Mouse (Mus musculus) MEL (cell line): ENCODE measurements around the gene Gm9945. TPM values are rescaled to one million over a fixed set of nuclear protein-coding genes. Genes with fewer than 3 reads are reported as not detected.

ENCODE experiments used
- DNase-seq: peaks from one replicate; pipeline ENCODE4 v3.0.0; 2011; ENCODE audit warnings: low read depth, low spot score
- H3K27ac ChIP-seq: 2 replicates; pipeline ENCODE4 v1.5.1; 2012; ENCODE audit warnings: low read depth, mild to moderate bottlenecking, control low read depth, low read length, moderate library complexity; ENCODE audit not compliant: control insufficient read depth
- H3K27me3 ChIP-seq, 2 experiments: fragments of 150-350 bp in 1 of 2; sonication (generic) in 1 of 2; 2 replicates each; pipeline ENCODE4 v1.6.1; 2012; ENCODE audit warnings: low read length in 2 of 2, mild to moderate bottlenecking in 2 of 2, improper control_type of control experiment in 1 of 2, moderate library complexity in 1 of 2; ENCODE audit not compliant: insufficient read depth in 2 of 2, control insufficient read depth in 1 of 2
- H3K36me3 ChIP-seq, 2 experiments: 2 replicates each; pipeline ENCODE4 v1.6.1; 2012 to 2014; ENCODE audit warnings: low read length in 2 of 2, improper control_type of control experiment in 1 of 2, inconsistent platforms in 1 of 2, mild to moderate bottlenecking in 1 of 2; ENCODE audit not compliant: insufficient read depth in 2 of 2, control insufficient read depth in 1 of 2
- H3K4me1 ChIP-seq, 2 experiments: fragments of 150-350 bp in 1 of 2; sonication (generic) in 1 of 2; 2 replicates each; pipeline ENCODE4 v1.6.1; 2012; ENCODE audit warnings: low read length in 2 of 2, improper control_type of control experiment in 1 of 2, mild to moderate bottlenecking in 1 of 2; ENCODE audit not compliant: insufficient read depth in 2 of 2, control insufficient read depth in 1 of 2
- H3K4me3 ChIP-seq, 2 experiments: fragments of 150-350 bp in 1 of 2; sonication (generic) in 1 of 2; 2 replicates each; pipeline ENCODE4 v1.5.1; 2012; ENCODE audit warnings: low read depth in 2 of 2, low read length in 2 of 2, mild to moderate bottlenecking in 2 of 2, moderate library complexity in 2 of 2, control low read depth in 1 of 2, improper control_type of control experiment in 1 of 2; ENCODE audit not compliant: control insufficient read depth in 1 of 2, insufficient read depth in 1 of 2
- H3K79me2 ChIP-seq: 2 replicates; pipeline ENCODE4 v1.6.1; 2012; ENCODE audit warnings: mild to moderate bottlenecking, low read length, moderate library complexity; ENCODE audit not compliant: control insufficient read depth, poor library complexity, insufficient read depth
- H3K9ac ChIP-seq: 2 replicates; pipeline ENCODE4 v1.6.1; 2012; ENCODE audit warnings: low read depth, mild to moderate bottlenecking, control low read depth, low read length, moderate library complexity; ENCODE audit not compliant: control insufficient read depth, poor library complexity, severe bottlenecking
- H3K9me3 ChIP-seq: fragments of 150-350 bp; sonication (generic); replicated peaks from 2 replicates; pipeline ENCODE4 v1.6.1; 2012; ENCODE audit warnings: mild to moderate bottlenecking, low read length, improper control_type of control experiment, moderate library complexity; ENCODE audit not compliant: insufficient read depth
- BHLHE40 ChIP-seq: IDR thresholded peaks from 2 replicates; pipeline ENCODE4 v1.6.1; 2012; ENCODE audit warnings: low read depth, mild to moderate bottlenecking, inconsistent platforms, low read length, improper control_type of control experiment, borderline replicate concordance
- CHD1 ChIP-seq: IDR thresholded peaks from 2 replicates; pipeline ENCODE4 v1.6.1; 2012; ENCODE audit warnings: low read depth, mild to moderate bottlenecking, inconsistent platforms, low read length, improper control_type of control experiment
- CHD2 ChIP-seq: IDR thresholded peaks from 2 replicates; pipeline ENCODE4 v1.6.1; 2011; ENCODE audit warnings: low read length, improper control_type of control experiment
- CTCF ChIP-seq, 3 experiments: IDR thresholded peaks in 2 of 3; conservative IDR thresholded peaks in 1 of 3; 2 replicates each; pipeline ENCODE4 v1.5.1; 2011 to 2012; ENCODE audit warnings: low read length in 3 of 3, low read depth in 2 of 3, mild to moderate bottlenecking in 2 of 3, improper control_type of control experiment in 1 of 3, inconsistent platforms in 1 of 3, mixed read lengths in 1 of 3, moderate library complexity in 1 of 3; ENCODE audit not compliant: control insufficient read depth in 1 of 3, insufficient read depth in 1 of 3, poor library complexity in 1 of 3, severe bottlenecking in 1 of 3
- E2F4 ChIP-seq: IDR thresholded peaks from 2 replicates; pipeline ENCODE4 v1.6.1; 2011; ENCODE audit warnings: low read depth, low read length, improper control_type of control experiment, borderline replicate concordance
- ELF1 ChIP-seq: IDR thresholded peaks from 2 replicates; pipeline ENCODE4 v1.6.1; 2014; ENCODE audit warnings: low read depth, mild to moderate bottlenecking, inconsistent platforms, low read length, improper control_type of control experiment, moderate library complexity
- ETS1 ChIP-seq: IDR thresholded peaks from 2 replicates; pipeline ENCODE4 v1.6.1; 2012; ENCODE audit warnings: low read depth, mild to moderate bottlenecking, inconsistent platforms, low read length, improper control_type of control experiment, moderate library complexity
- GABPA ChIP-seq: IDR thresholded peaks from 2 replicates; pipeline ENCODE4 v1.6.1; 2012; ENCODE audit warnings: low read depth, mild to moderate bottlenecking, inconsistent platforms, low read length, improper control_type of control experiment, moderate library complexity
- GATA1 ChIP-seq: IDR thresholded peaks from 2 replicates; pipeline ENCODE4 v1.6.1; 2011; ENCODE audit warnings: low read depth, low read length, improper control_type of control experiment
- HCFC1 ChIP-seq: IDR thresholded peaks from 2 replicates; pipeline ENCODE4 v1.6.1; 2012; ENCODE audit warnings: low read depth, mild to moderate bottlenecking, inconsistent platforms, low read length, improper control_type of control experiment, moderate library complexity
- JUND ChIP-seq: IDR thresholded peaks from 2 replicates; pipeline ENCODE4 v1.6.1; 2011; ENCODE audit warnings: low read depth, mild to moderate bottlenecking, improper control_type of control experiment, low read length
- KAT2A ChIP-seq: conservative IDR thresholded peaks from 2 replicates; pipeline ENCODE4 v1.6.1; 2012; ENCODE audit warnings: low read depth, low read length, improper control_type of control experiment, inconsistent platforms
- MAFK ChIP-seq: IDR thresholded peaks from 2 replicates; pipeline ENCODE4 v1.6.1; 2011; ENCODE audit warnings: low read depth, mild to moderate bottlenecking, low read length, improper control_type of control experiment, borderline replicate concordance
- MAX ChIP-seq: IDR thresholded peaks from 2 replicates; pipeline ENCODE4 v1.6.1; 2011; ENCODE audit warnings: low read length, improper control_type of control experiment
- MEF2A ChIP-seq: IDR thresholded peaks from 2 replicates; pipeline ENCODE4 v1.6.1; 2014; ENCODE audit warnings: low read depth, mild to moderate bottlenecking, inconsistent platforms, low read length, improper control_type of control experiment; ENCODE audit not compliant: poor library complexity, insufficient replicate concordance, severe bottlenecking; ENCODE audit errors: extremely low read depth
- MXI1 ChIP-seq: IDR thresholded peaks from 2 replicates; pipeline ENCODE4 v1.6.1; 2011; ENCODE audit warnings: mild to moderate bottlenecking, low read depth, low read length, improper control_type of control experiment
- MYB ChIP-seq: IDR thresholded peaks from 2 replicates; pipeline ENCODE4 v1.6.1; 2011; ENCODE audit warnings: mild to moderate bottlenecking, low read depth, low read length, improper control_type of control experiment
- MYC ChIP-seq: IDR thresholded peaks from 2 replicates; pipeline ENCODE4 v1.6.1; 2011; ENCODE audit warnings: low read depth, mild to moderate bottlenecking, low read length, improper control_type of control experiment, moderate library complexity
- NELFE ChIP-seq: IDR thresholded peaks from 2 replicates; pipeline ENCODE4 v1.6.1; 2011; ENCODE audit warnings: low read depth, low read length, improper control_type of control experiment
- NRF1 ChIP-seq: IDR thresholded peaks from 2 replicates; pipeline ENCODE4 v1.6.1; 2014; ENCODE audit warnings: low read depth, mild to moderate bottlenecking, inconsistent platforms, low read length, improper control_type of control experiment, moderate library complexity; ENCODE audit not compliant: poor library complexity, insufficient read depth, severe bottlenecking
- POLR2A ChIP-seq, 2 experiments: IDR thresholded peaks; 2 replicates each; pipeline ENCODE4 v1.6.1; 2011 to 2012; ENCODE audit warnings: low read length in 2 of 2, mild to moderate bottlenecking in 2 of 2, control low read depth in 1 of 2, improper control_type of control experiment in 1 of 2, low read depth in 1 of 2, moderate library complexity in 1 of 2; ENCODE audit not compliant: control insufficient read depth in 1 of 2, insufficient read depth in 1 of 2, poor library complexity in 1 of 2
- POLR2AphosphoS2 ChIP-seq: IDR thresholded peaks from 2 replicates; pipeline ENCODE4 v1.6.1; 2011; ENCODE audit warnings: low read length, improper control_type of control experiment
- POLR2AphosphoS5 ChIP-seq: IDR thresholded peaks from 2 replicates; pipeline ENCODE4 v1.6.1; 2012; ENCODE audit warnings: low read depth, borderline replicate concordance, mild to moderate bottlenecking, inconsistent platforms, low read length, moderate library complexity, mixed read lengths
- RAD21 ChIP-seq: IDR thresholded peaks from 2 replicates; pipeline ENCODE4 v1.6.1; 2011; ENCODE audit warnings: mild to moderate bottlenecking, low read depth, low read length, improper control_type of control experiment
- RCOR1 ChIP-seq: IDR thresholded peaks from 2 replicates; pipeline ENCODE4 v1.6.1; 2012; ENCODE audit warnings: low read depth, mild to moderate bottlenecking, inconsistent platforms, low read length, improper control_type of control experiment
- SIN3A ChIP-seq: IDR thresholded peaks from 2 replicates; pipeline ENCODE4 v1.6.1; 2012; ENCODE audit warnings: low read length, improper control_type of control experiment, inconsistent platforms
- TAL1 ChIP-seq: IDR thresholded peaks from 2 replicates; pipeline ENCODE4 v1.6.1; 2012; ENCODE audit warnings: mild to moderate bottlenecking, inconsistent platforms, low read length, moderate library complexity, mixed read lengths
- TBP ChIP-seq: IDR thresholded peaks from 2 replicates; pipeline ENCODE4 v1.8.0; 2011; ENCODE audit warnings: low read depth, low read length, improper control_type of control experiment
- TCF12 ChIP-seq: IDR thresholded peaks from 2 replicates; pipeline ENCODE4 v1.6.1; 2014; ENCODE audit warnings: low read depth, mild to moderate bottlenecking, inconsistent platforms, low read length, improper control_type of control experiment, moderate library complexity
- UBTF ChIP-seq: IDR thresholded peaks from 2 replicates; pipeline ENCODE4 v1.6.1; 2012; ENCODE audit warnings: low read depth, mild to moderate bottlenecking, inconsistent platforms, low read length, improper control_type of control experiment, moderate library complexity, borderline replicate concordance; ENCODE audit not compliant: insufficient read depth
- USF1 ChIP-seq: IDR thresholded peaks from 2 replicates; pipeline ENCODE4 v1.6.1; 2014; ENCODE audit warnings: low read depth, mild to moderate bottlenecking, inconsistent platforms, low read length, improper control_type of control experiment, moderate library complexity
- USF2 ChIP-seq, 2 experiments: IDR thresholded peaks; 2 replicates each; pipeline ENCODE4 v1.6.1; 2011 to 2012; ENCODE audit warnings: improper control_type of control experiment in 2 of 2, low read length in 2 of 2, borderline replicate concordance in 1 of 2, inconsistent platforms in 1 of 2, low read depth in 1 of 2, mild to moderate bottlenecking in 1 of 2; ENCODE audit not compliant: insufficient read depth in 1 of 2
- ZC3H11A ChIP-seq: IDR thresholded peaks from 2 replicates; pipeline ENCODE4 v1.6.1; 2012; ENCODE audit warnings: low read depth, mild to moderate bottlenecking, inconsistent platforms, low read length, improper control_type of control experiment
- ZKSCAN1 ChIP-seq: IDR thresholded peaks from 2 replicates; pipeline ENCODE4 v1.6.1; 2012; ENCODE audit warnings: low read depth, mild to moderate bottlenecking, inconsistent platforms, low read length, improper control_type of control experiment, moderate library complexity
- ZMIZ1 ChIP-seq: IDR thresholded peaks from 2 replicates; pipeline ENCODE4 v1.6.1; 2012; ENCODE audit warnings: low read depth, mild to moderate bottlenecking, inconsistent platforms, low read length, improper control_type of control experiment, moderate library complexity
- ZNF384 ChIP-seq: IDR thresholded peaks from 2 replicates; pipeline ENCODE4 v1.6.1; 2012; ENCODE audit warnings: low read depth, mild to moderate bottlenecking, inconsistent platforms, low read length, improper control_type of control experiment
- polyA plus RNA-seq, 2 experiments: library from polyadenylated mRNA; stranded (reverse) in 1 of 2; unstranded in 1 of 2; fragments of >175 nt in 1 of 2; fragments of >200 nt in 1 of 2; gene quantifications; 2 replicates each; pipeline versions ENCODE4 v1.2.1 to v1.2.4; 2012; ENCODE audit warnings: low replicate concordance in 2 of 2, low read depth in 1 of 2; ENCODE audit not compliant: insufficient read length in 2 of 2, insufficient read depth in 1 of 2, missing spikeins in 1 of 2
- total RNA-seq: library from RNA; depleted of rRNA; stranded (reverse); fragments of 300-350 nt; gene quantifications from 2 replicates; pipeline ENCODE4 v1.2.3, GENCODE M21; 2012

Gm9945 gene
- total and polyA plus RNA-seq, 3 experiments: not detected

GRCm38 (mm10) chr11:53430670-53431346, 49.2 kb upstream of the Gm9945 start, which contains the start of the genes Uqcrq and Gdf9:
Gene Uqcrq, minus strand, starts transcription at chr11:53430831.
Gene Gdf9, plus strand, starts transcription at chr11:53431023.
- Histone ChIP-seq H3K4me3 (peak within 1 kb of the TSS; percentile 89 to 94), H3K27me3 (no peaks in the 10 kb centered on the region), H3K9ac (peak within 1 kb of the TSS; percentile 95), H3K27ac (peak within 1 kb of the TSS; percentile 83), H3K36me3 (peaks cover 7 to 30% of the 10 kb centered on the region in 2 experiments), H3K9me3 (no peaks in the 10 kb centered on the region), H3K4me1 (peaks cover 8 to 30% of the 10 kb centered on the region in 2 experiments), H3K79me2 (peaks cover 14% of the 10 kb centered on the region)
- peak; percentile 100 for DNase-seq
- TF ChIP-seq CTCF (IDR thresholded peaks at IDR 0.05 in 2 of 3, conservative IDR thresholded peaks at IDR 0.05 in 1 of 3; ENCODE audit: control insufficient read depth in 1 of 3, insufficient read depth in 1 of 3, low read depth in 2 of 3, low read length in 3 of 3, poor library complexity in 1 of 3, severe bottlenecking in 1 of 3) (no peak), MYB (peak; percentile 26; the same call in 1 of the 2 replicates), TCF12 (peak; percentile 77), ETS1 (no peak; the same call in 1 of the 2 replicates), MXI1 (peak; percentile 94), ZKSCAN1 (no peak; the same call in 1 of the 2 replicates), ZNF384 (peak; percentile 100), MYC (peak; percentile 77), CHD2 (no peak), MEF2A (no peak), USF1 (peak; percentile 85), GABPA (no peak), RCOR1 (no peak), ELF1 (peak; percentile 94), E2F4 (no peak), JUND (no peak), ZC3H11A (no peak), POLR2A (IDR thresholded peaks at IDR 0.05; ENCODE audit: control insufficient read depth in 1 of 2, insufficient read depth in 1 of 2, low read depth in 1 of 2, low read length in 2 of 2, poor library complexity in 1 of 2) (peak; percentile 94 to 98), NRF1 (no peak), GATA1 (no peak), SIN3A (peak; percentile 97), MAFK (no peak), TAL1 (no peak), ZMIZ1 (peak; percentile 85), RAD21 (no peak), BHLHE40 (peak; percentile 49; the same call in 1 of the 2 replicates), UBTF (no peak), USF2 (IDR thresholded peaks at IDR 0.05; ENCODE audit: borderline replicate concordance in 1 of 2, insufficient read depth in 1 of 2, low read depth in 1 of 2, low read length in 2 of 2) (no peak), KAT2A (peak; percentile 74), MAX (peak; percentile 78; the same call in 1 of the 2 replicates), POLR2AphosphoS2 (peak; percentile 90), NELFE (peak; percentile 98), CHD1 (peak; percentile 99), POLR2AphosphoS5 (no peak), TBP (peak; percentile 96), HCFC1 (peak; percentile 96)
